Mouse (Mus musculus) C2C12 (cell line): ENCODE measurements around the gene Nsdhl. TPM values are rescaled to one million over a fixed set of nuclear protein-coding genes. Genes with fewer than 3 reads are reported as not detected.

Experiments used
- H3K27me3 ChIP-seq: one replicate; pipeline ENCODE4 v1.6.1; 2011; ENCODE audit not compliant: control insufficient read depth, insufficient read depth, insufficient read length
- H3K36me3 ChIP-seq: one replicate; pipeline ENCODE4 v1.6.1; 2011; ENCODE audit not compliant: control insufficient read depth, insufficient read depth
- H3K4me3 ChIP-seq: one replicate; pipeline ENCODE4 v1.5.1; 2011; ENCODE audit warnings: mild to moderate bottlenecking, control low read depth; ENCODE audit not compliant: poor library complexity, insufficient read depth, severe bottlenecking
- H3K79me2 ChIP-seq: one replicate; pipeline ENCODE4 v1.6.1; 2011; ENCODE audit not compliant: control insufficient read depth, insufficient read depth
- H3K79me3 ChIP-seq: one replicate; pipeline ENCODE4 v1.6.1; 2011; ENCODE audit warnings: low read depth, control low read depth
- H3ac ChIP-seq: one replicate; pipeline ENCODE3; 2011; ENCODE audit warnings: low read depth; ENCODE audit not compliant: control insufficient read depth, insufficient read length
- CEBPB ChIP-seq: IDR thresholded peaks from one replicate; pipeline ENCODE4 v1.6.1; 2011; ENCODE audit warnings: low read depth, mild to moderate bottlenecking, control low read depth, moderate library complexity
- CTCF ChIP-seq: IDR thresholded peaks from one replicate; pipeline ENCODE4 v1.5.1; 2011; ENCODE audit not compliant: control insufficient read depth, insufficient read depth, insufficient read length
- FOSL1 ChIP-seq: IDR thresholded peaks from one replicate; pipeline ENCODE4 v1.8.0; 2011; ENCODE audit warnings: mild to moderate bottlenecking, low read length; ENCODE audit not compliant: poor library complexity, insufficient read depth, severe bottlenecking
- MAX ChIP-seq: IDR thresholded peaks from one replicate; pipeline ENCODE4 v1.6.1; 2011; ENCODE audit warnings: mild to moderate bottlenecking, control low read depth
- MYOD1 ChIP-seq: IDR thresholded peaks from one replicate; pipeline ENCODE4 v1.6.1; 2011; ENCODE audit warnings: low read depth; ENCODE audit not compliant: control insufficient read depth, insufficient read length
- MYOG ChIP-seq: IDR thresholded peaks from one replicate; pipeline ENCODE4 v1.6.1; 2011; ENCODE audit not compliant: control insufficient read depth, insufficient read length; ENCODE audit errors: extremely low read depth
- USF1 ChIP-seq: IDR thresholded peaks from one replicate; pipeline ENCODE4 v1.6.1; 2011; ENCODE audit warnings: low read depth, mild to moderate bottlenecking, control low read depth, moderate library complexity
- microRNA-seq: library from miRNA; unstranded; fragments of <30 nt; microRNA quantifications from one replicate; pipeline ENCODE4, GENCODE M21; 2019; ENCODE audit warnings: borderline microRNAs expressed
- polyA plus RNA-seq: library from polyadenylated mRNA; unstranded; fragments of >200 nt; fragmentation: generic; extraction: Trizol; gene quantifications from one replicate; pipeline ENCODE4 v1.2.1, GENCODE M21; 2012; ENCODE audit warnings: missing spikeins

Gene Nsdhl
- polyA plus RNA-seq, 1 experiment, result 41.1 TPM

GRCm38 (mm10) chrX:72995542-72995941, 77.2 kb downstream of the Nsdhl start:
- Histone ChIP-seq H3K79me3 (no peaks in the 10 kb centered on the region), H3K79me2 (no peaks in the 10 kb centered on the region), H3K36me3 (no peaks in the 10 kb centered on the region), H3K27me3 (peaks cover 5% of the 10 kb centered on the region), H3K4me3 (no peak overlapping the region), H3ac (no peak overlapping the region)
- no peak for TF ChIP-seq CEBPB
- no peak for TF ChIP-seq MYOG
- TF ChIP-seq USF1, result no peak
- no peak for TF ChIP-seq CTCF

GRCm38 (mm10) chrX:73003110-73003509, 84.8 kb downstream of the Nsdhl start:
- TF ChIP-seq USF1 (no peak), CTCF (no peak), CEBPB (no peak), MYOD1 (no peak), FOSL1 (no peak), MYOG (no peak), MAX (no peak)
- no peaks in the 10 kb centered on the region for H3K36me3 ChIP-seq
- no peaks in the 10 kb centered on the region for H3K27me3 ChIP-seq
- H3K79me3 ChIP-seq, result no peaks in the 10 kb centered on the region
- H3K4me3 ChIP-seq, result no peak overlapping the region
- H3K79me2 ChIP-seq, result no peaks in the 10 kb centered on the region
- H3ac ChIP-seq, result no peak overlapping the region

GRCm38 (mm10) chrX:73005678-73006077, 87.3 kb downstream of the Nsdhl start:
- Histone ChIP-seq H3K79me3 (no peaks in the 10 kb centered on the region), H3K36me3 (no peaks in the 10 kb centered on the region), H3K4me3 (no peak overlapping the region), H3ac (no peak overlapping the region), H3K27me3 (no peaks in the 10 kb centered on the region), H3K79me2 (no peaks in the 10 kb centered on the region)
- no peak for TF ChIP-seq CEBPB
- no peak for TF ChIP-seq USF1
- TF ChIP-seq MAX, result no peak
- no peak for TF ChIP-seq FOSL1
- no peak for TF ChIP-seq MYOD1
- no peak for TF ChIP-seq CTCF
- TF ChIP-seq MYOG, result no peak

GRCm38 (mm10) chrX:73007597-73008479, 89.5 kb downstream of the Nsdhl start:
- no peaks in the 10 kb centered on the region for H3K79me2 ChIP-seq
- peak overlapping the region; percentile 57 for H3ac ChIP-seq
- no peak overlapping the region for H3K4me3 ChIP-seq
- TF ChIP-seq USF1 (no peak), MYOD1 (no peak), CEBPB (peak; percentile 54), MAX (no peak), CTCF (peak; percentile 85)
- H3K79me3 ChIP-seq, result no peaks in the 10 kb centered on the region
- no peaks in the 10 kb centered on the region for H3K36me3 ChIP-seq
- no peaks in the 10 kb centered on the region for H3K27me3 ChIP-seq

Small RNAs within 50 kb of the gene (microRNA-seq; reads per million reads assigned to microRNA genes)
- gene Mir2137, result not detected

Other genes with a start within 250 kb of the Nsdhl start
- not detected for gene Gabrq, start 93.4 kb upstream of the Nsdhl start, polyA plus RNA-seq
- gene Cetn2, start 146 bp upstream of the Nsdhl start, polyA plus RNA-seq, result 23.3 TPM
- not detected for gene Zfp185, start 68.8 kb downstream of the Nsdhl start, polyA plus RNA-seq
- 0.06 TPM for gene Pnma5, start 118.5 kb downstream of the Nsdhl start, polyA plus RNA-seq
- not detected for gene Pnma3, start 146.2 kb downstream of the Nsdhl start, polyA plus RNA-seq
- gene Xlr4a, start 163.9 kb downstream of the Nsdhl start, polyA plus RNA-seq, result 0.28 TPM
- 2.6 TPM for gene Xlr3a, start 178.5 kb downstream of the Nsdhl start, polyA plus RNA-seq
- gene Gm14685, start 198.5 kb downstream of the Nsdhl start, polyA plus RNA-seq, result not detected
- not detected for gene Xlr5b, start 230.2 kb downstream of the Nsdhl start, polyA plus RNA-seq
- gene DXBay18, start 230.9 kb downstream of the Nsdhl start, polyA plus RNA-seq, result not detected